Mouse (Mus musculus): ENCODE data around the gene Olfr773.
"Not testable (repeated sequence)": the region's sequence is repeated elsewhere in the genome, so short reads cannot be mapped to it uniquely, and the experiment has no call there.

Olfr773 gene

DNA sequence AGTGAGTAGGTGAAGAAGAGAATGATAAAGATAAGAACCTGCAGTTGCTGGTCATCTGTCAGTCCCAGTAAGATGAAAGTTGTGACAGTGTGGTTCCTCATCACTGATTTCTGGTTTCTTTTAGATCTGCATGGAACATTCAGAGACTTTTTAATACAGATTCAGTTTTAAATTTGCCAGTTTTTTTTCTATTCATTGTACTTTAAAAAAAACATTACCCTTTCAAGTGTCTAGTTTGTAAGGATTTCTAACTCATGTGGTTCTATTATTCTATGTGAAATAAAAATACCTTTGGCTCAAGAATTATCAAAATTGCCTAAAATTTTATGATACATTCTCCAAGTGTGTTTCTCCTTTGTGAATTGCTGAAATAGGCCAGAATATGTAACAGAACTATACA, at the start of gene Olfr773:
Gene Olfr773 (minus strand): TSS at position 101 of the 400 bp plus-strand sequence.
- not testable (repeated sequence) for DNase-seq (ENCODE audit: low spot score in 2 of 2)

DNA sequence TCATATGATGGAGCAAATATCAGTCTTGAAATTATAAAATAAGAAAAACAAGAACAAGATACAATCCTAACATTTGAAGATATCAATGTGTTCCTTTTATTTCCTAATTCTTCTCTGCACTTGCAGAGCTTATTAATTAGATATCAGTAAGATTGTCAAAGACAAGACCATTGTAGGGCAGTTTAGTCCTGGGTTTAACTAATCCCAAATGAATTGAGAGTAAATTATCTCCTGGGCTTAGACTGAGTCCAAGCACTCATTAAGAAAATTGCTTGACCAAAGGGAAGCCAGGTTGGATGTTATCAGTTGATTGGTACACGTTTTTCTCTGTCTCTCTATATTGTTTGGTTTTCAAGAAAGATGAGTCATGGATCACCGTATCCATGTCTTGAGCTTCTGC, 48.7 kb upstream of the Olfr773 start, which contains the start of gene Olfr774:
Gene Olfr774 (plus strand): TSS at position 301 of the 400 bp plus-strand sequence.
- no peak for DNase-seq (ENCODE audit: low spot score in 2 of 2)

DNA sequence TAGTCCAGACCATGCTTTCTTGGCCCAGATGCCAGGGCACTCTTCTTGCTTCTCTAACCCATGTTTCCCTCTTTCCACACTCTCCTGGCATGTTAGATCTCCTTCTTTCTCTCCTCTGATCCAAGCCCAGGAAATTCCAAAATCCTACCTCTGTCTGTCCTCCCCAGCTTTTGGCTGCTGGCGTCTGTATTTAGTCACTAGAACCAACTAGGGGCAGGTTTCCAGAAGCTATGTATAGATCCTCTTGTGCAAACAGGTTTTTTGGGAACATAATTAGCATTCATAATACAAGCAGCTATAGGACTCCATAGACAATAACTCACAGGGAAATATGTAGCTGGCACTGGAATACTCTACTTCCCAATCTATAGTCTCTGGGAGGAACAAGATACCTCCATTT, 43.5 kb upstream of the Olfr773 start:
- DNase-seq (ENCODE audit: low spot score in 2 of 2) = no peak

DNA sequence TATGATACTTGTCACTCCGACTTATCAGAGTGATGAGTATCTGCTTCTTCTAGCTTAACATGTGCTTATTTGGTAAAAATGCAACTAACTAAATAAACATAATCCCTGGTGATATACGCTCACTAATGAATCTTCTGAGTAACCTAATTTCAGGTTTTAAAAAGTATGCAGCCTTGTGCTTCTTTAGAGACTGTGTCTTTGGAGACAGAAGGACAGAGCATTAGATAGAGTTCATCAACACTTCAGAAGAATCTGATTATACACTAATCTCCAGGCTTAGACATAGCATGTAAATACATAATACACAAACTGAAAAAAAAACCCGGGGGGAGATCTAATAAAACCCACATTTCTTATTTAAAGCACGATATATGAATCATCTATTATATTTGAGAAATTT, 9.4 kb downstream of the Olfr773 start, which contains the start of gene Olfr772:
Gene Olfr772 (minus strand): TSS at position 101 of the 400 bp plus-strand sequence.
- DNase-seq (ENCODE audit: low spot score in 2 of 2) = not testable (repeated sequence)

DNA sequence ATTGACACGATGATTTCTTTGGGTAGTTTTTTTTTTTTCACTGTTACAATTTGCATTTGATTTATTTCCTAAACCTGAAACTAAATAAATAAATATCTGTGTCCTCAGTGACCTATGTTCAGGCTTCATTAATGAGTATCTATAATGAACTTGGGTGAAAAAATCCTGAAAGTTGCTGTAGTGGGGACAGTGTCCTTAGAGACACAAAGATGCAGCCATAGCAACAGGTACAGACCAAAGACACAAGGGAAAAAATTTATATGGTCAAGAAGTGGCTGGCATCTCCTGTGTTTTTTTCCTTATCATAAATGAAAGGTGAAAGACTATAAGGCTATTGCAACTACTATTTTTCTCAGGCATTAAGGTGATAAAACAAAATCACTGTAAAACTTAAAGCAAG, 22.6 kb downstream of the Olfr773 start, which contains the start of gene Olfr771:
Gene Olfr771 (minus strand): TSS at position 101 of the 400 bp plus-strand sequence.
- no peak for DNase-seq (ENCODE audit: low spot score in 2 of 2)

DNA sequence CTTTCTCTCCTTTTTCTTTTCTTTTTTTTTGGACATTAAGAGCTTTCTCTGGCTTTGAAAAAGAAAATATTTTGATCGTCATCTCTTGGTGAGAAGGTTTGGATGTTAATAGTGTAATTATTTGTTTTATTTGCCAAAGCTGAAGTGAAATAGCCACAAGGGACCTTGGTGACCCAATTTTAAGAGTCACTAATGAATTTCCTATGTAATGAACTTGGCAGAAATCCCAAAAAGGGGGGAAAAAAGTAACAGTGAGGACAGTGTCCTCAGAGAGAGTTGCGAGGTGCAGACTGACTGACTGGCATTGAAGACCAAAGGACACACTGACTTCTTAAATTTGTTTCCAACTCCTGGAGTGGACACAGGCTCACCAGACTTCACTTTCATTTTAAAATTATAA, 48.3 kb downstream of the Olfr773 start, which contains the start of gene Olfr770:
Gene Olfr770 (minus strand): TSS at position 101 of the 400 bp plus-strand sequence.
- no peak for DNase-seq (ENCODE audit: low spot score in 2 of 2)

All from urinary bladder, postnatal 36 days (tissue).